Mouse (Mus musculus) neural tube, embryonic 14.5 days (tissue): Measurements from ENCODE around the gene Sprtn. TPM values are rescaled to one million over a fixed set of nuclear protein-coding genes. Genes with fewer than 3 reads are reported as not detected.

Source experiments
- ATAC-seq: fragments of 200-750 bp; cut with Nextera tagmentation; 2 replicates; pipeline ENCODE4 v1.8.0; 2017; ENCODE audit warnings: low read depth, mild to moderate bottlenecking, moderate TSS enrichment, moderate library complexity
- H3K27ac ChIP-seq: fragments of 300-500 bp; sonication (generic); 2 replicates; pipeline ENCODE4 v1.5.1; 2014; ENCODE audit warnings: low read depth, mild to moderate bottlenecking, control low read depth, low read length, moderate library complexity, mixed read lengths
- H3K27me3 ChIP-seq: fragments of 300-500 bp; sonication (generic); 2 replicates; pipeline ENCODE4 v1.6.1; 2014; ENCODE audit warnings: low read length; ENCODE audit not compliant: control insufficient read depth, insufficient read depth
- H3K36me3 ChIP-seq: fragments of 300-500 bp; sonication (generic); 2 replicates; pipeline ENCODE4 v1.6.1; 2014; ENCODE audit warnings: low read length, mixed read lengths; ENCODE audit not compliant: control insufficient read depth, insufficient read depth
- H3K4me1 ChIP-seq: fragments of 300-500 bp; sonication (generic); 2 replicates; pipeline ENCODE4 v1.6.1; 2014; ENCODE audit warnings: low read length; ENCODE audit not compliant: control insufficient read depth, insufficient read depth
- H3K4me2 ChIP-seq: fragments of 300-500 bp; sonication (generic); 2 replicates; pipeline ENCODE4 v1.6.1; 2014; ENCODE audit warnings: mild to moderate bottlenecking, low read depth, low read length, control low read depth
- H3K4me3 ChIP-seq: fragments of 300-500 bp; sonication (generic); 2 replicates; pipeline ENCODE4 v1.5.1; 2014; ENCODE audit warnings: low read depth, low read length, control low read depth, mixed read lengths
- H3K9ac ChIP-seq: fragments of 300-500 bp; sonication (generic); replicated peaks from 2 replicates; pipeline ENCODE4 v1.6.1; 2014; ENCODE audit warnings: low read depth, mild to moderate bottlenecking, control low read depth, low read length, mixed read lengths
- H3K9me3 ChIP-seq: fragments of 300-500 bp; sonication (generic); 2 replicates; pipeline ENCODE4 v1.6.1; 2016; ENCODE audit warnings: low read length; ENCODE audit not compliant: control insufficient read depth
- WGBS: fragments of 180-500 bp; shearing (Covaris S2); extraction: QIAGEN DNeasy Blood & Tissue Kit; methylation state at CpG from one replicate; pipeline ENCODE4 v1.1.7; 2014; 5-methylcytosine and 5-hydroxymethylcytosine counted together
- polyA plus RNA-seq: library from polyadenylated mRNA; unstranded; fragments of >200 nt; fragmentation: Nextera tagmentation; extraction: Ambion mirVana; gene quantifications from 2 replicates; pipeline ENCODE4 v1.2.1, GENCODE M21; 2014

The Sprtn gene
- polyA plus RNA-seq, 1 experiment from 2014 or later = 6.7 TPM

DNA sequence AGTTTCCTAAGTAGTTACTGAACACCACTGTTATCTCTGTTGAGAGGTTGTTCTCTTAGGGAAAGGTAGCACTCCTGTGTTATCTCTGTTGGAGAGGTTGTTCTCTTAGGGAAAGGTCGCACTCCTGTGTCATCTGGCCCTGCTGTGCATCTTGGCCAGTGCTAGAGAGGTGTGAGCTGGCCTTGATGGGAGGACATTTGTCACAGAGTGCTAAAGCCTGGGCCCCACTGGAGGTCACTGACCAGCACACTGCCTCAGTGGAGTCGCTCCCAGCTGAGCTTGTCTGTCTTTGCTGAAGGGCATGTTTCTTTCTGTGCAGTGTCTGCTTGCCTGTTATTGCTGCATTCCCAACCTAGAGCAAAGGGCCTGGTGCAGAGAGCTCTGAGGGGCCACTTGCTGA, 30.6 kb upstream of the Sprtn start:
- H3K36me3 ChIP-seq = peaks cover 7% of the 10 kb centered on the region; the same call in 1 of the 2 replicates
- no peak for ATAC-seq
- H3K9ac ChIP-seq = no peak overlapping the region
- 80% methylated on average over 2 of the region's 2 CpGs for WGBS
- H3K4me1 ChIP-seq = peaks cover 10% of the 10 kb centered on the region
- no peak overlapping the region for H3K27ac ChIP-seq
- no peaks in the 10 kb centered on the region for H3K9me3 ChIP-seq
- H3K27me3 ChIP-seq = no peaks in the 10 kb centered on the region
- no peak overlapping the region for H3K4me2 ChIP-seq
- no peak overlapping the region for H3K4me3 ChIP-seq

DNA sequence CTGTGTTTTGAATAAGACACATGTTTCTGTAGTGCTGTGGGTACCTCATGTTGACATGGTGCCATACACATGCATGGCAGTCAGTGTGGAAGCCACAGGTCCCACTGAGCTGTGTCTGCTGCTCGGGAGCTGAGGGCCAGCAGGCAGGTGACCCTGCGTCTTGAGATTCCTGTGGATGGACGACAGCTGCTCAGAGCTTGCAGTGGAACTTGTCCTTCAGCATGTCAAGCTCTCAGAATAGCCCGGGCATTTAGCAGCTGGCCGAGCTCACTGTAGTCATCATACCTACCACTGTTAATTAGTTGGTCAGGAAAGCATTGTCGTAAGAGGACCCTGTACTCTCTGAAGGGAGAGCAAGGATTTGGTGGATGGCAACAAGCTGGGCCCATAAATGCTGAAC, 28.0 kb upstream of the Sprtn start:
- Histone ChIP-seq H3K4me3 (no peak overlapping the region), H3K27ac (no peak overlapping the region), H3K36me3 (peaks cover 20% of the 10 kb centered on the region), H3K4me2 (no peak overlapping the region), H3K4me1 (no peaks in the 10 kb centered on the region), H3K9me3 (no peaks in the 10 kb centered on the region), H3K27me3 (no peaks in the 10 kb centered on the region), H3K9ac (no peak overlapping the region)
- no peak for ATAC-seq
- WGBS = 73% methylated on average over 6 of the region's 6 CpGs

- Histone ChIP-seq H3K4me3 (no peak overlapping the region), H3K36me3 (peaks cover 27% of the 10 kb centered on the region), H3K4me1 (no peaks in the 10 kb centered on the region), H3K4me2 (no peak overlapping the region), H3K9me3 (no peaks in the 10 kb centered on the region), H3K27me3 (no peaks in the 10 kb centered on the region), H3K27ac (no peak overlapping the region), H3K9ac (no peak overlapping the region)
- no peak for ATAC-seq
- 92% methylated on average over 7 of the region's 7 CpGs for WGBS
Observed at GRCm38 (mm10) chr8:124871474-124871873, 26.2 kb upstream of the Sprtn start.

DNA sequence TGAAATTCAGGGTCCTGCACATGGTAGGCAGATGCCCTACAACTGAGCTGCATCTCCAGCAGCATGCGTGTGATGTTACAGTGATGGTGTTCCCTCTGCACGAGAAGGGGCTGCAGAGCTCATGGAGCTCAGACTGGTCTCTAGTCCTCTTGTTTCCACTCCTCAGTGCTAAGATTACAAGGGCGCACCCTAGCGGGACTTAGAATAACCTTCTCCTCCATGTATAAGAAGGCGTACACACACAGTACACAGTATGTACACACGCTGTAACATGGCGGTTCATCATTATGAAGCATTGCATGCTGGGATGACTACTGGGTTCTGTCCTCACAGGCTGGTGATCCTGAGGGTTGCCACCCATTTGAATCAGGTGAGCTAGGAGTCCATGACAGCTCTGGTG, 25.6 kb upstream of the Sprtn start:
- Histone ChIP-seq H3K4me1 (no peaks in the 10 kb centered on the region), H3K9ac (no peak overlapping the region), H3K27me3 (no peaks in the 10 kb centered on the region), H3K4me2 (no peak overlapping the region), H3K27ac (no peak overlapping the region), H3K4me3 (no peak overlapping the region), H3K36me3 (peaks cover 33% of the 10 kb centered on the region), H3K9me3 (no peaks in the 10 kb centered on the region)
- ATAC-seq = no peak
- WGBS = 92% methylated on average over 7 of the region's 7 CpGs

DNA sequence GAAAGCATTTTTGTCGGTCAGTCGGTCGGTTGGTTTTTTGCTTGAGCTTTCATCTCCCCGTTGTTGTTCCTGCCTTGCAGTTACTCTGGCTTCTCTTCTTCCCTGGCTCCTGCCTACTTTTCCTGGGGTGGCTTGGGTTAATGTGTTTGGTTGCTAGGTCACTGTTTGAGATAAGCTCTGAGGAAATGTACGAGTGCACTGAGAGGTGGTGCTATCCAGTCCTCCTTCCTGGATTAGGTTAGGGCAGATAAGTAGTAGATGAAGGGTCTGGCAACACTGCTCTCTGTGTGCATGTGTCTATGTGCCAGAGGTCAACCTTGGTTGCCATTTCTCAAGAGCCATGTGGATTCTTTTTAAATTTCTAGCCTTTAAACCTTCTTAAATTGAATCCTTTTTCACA, 25.0 kb upstream of the Sprtn start:
- Histone ChIP-seq H3K4me1 (no peaks in the 10 kb centered on the region), H3K27me3 (no peaks in the 10 kb centered on the region), H3K4me3 (no peak overlapping the region), H3K27ac (no peak overlapping the region), H3K36me3 (peaks cover 37% of the 10 kb centered on the region), H3K9me3 (no peaks in the 10 kb centered on the region), H3K4me2 (no peak overlapping the region), H3K9ac (no peak overlapping the region)
- ATAC-seq = no peak
- WGBS = 91% methylated on average over 5 of the region's 5 CpGs

DNA sequence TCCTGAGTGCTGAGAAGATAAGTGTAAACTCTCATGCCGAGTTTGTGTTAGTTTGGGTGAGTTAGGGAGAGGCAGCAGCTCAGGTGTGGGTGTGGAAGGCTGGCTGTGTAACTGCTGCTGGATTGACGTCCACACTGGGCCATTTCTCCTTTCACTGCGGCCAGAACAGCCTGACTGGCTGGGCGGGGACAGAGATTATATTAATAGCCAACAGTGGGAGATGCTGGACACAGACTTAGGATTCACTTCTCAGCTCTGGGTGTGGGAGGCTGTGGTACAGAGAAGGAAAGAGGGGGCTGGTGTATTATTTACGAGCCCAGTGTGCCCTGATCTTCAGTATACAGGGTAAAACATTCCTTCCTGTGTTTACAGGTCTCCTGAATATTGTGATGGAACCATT, 19.5 kb upstream of the Sprtn start:
- Histone ChIP-seq H3K27ac (no peak overlapping the region), H3K27me3 (no peaks in the 10 kb centered on the region), H3K9ac (no peak overlapping the region), H3K4me3 (no peak overlapping the region), H3K4me1 (no peaks in the 10 kb centered on the region), H3K4me2 (no peak overlapping the region), H3K9me3 (no peaks in the 10 kb centered on the region), H3K36me3 (peaks cover 74% of the 10 kb centered on the region)
- ATAC-seq = no peak
- WGBS = 89% methylated on average over 5 of the region's 5 CpGs

DNA sequence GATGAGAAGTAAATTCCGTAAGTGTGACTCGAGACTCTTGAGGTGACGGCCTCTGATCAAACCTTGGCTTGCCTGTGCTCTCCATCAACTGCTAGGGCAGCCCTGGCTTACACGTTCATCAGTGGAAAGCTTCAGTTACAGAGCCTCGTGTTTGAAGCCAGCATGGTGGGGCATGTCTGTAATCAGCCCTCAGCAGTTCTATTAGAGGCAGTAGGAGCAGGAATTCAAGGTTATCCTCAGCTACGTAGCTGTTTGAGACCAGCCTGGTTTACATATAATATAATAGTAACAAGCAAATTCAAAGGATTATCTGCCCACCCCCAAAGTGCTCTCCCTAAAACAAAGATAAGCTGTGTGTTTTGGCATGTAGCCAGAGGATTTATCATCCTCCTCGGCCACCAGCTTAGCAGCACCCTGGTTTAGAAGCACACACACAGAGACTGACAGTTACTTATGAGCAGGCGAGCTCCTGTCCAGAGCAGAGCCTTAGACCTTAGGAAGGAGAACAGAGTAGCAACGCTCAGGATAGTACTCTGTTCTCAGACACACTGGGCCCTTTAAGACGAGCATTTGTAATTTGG, 18.6 kb upstream of the Sprtn start:
- Histone ChIP-seq H3K36me3 (peaks cover 77% of the 10 kb centered on the region), H3K4me1 (no peaks in the 10 kb centered on the region), H3K4me3 (no peak overlapping the region), H3K27me3 (no peaks in the 10 kb centered on the region), H3K27ac (no peak overlapping the region), H3K4me2 (no peak overlapping the region), H3K9ac (no peak overlapping the region), H3K9me3 (no peaks in the 10 kb centered on the region)
- 89% methylated on average over 10 of the region's 10 CpGs for WGBS
- no peak for ATAC-seq

DNA sequence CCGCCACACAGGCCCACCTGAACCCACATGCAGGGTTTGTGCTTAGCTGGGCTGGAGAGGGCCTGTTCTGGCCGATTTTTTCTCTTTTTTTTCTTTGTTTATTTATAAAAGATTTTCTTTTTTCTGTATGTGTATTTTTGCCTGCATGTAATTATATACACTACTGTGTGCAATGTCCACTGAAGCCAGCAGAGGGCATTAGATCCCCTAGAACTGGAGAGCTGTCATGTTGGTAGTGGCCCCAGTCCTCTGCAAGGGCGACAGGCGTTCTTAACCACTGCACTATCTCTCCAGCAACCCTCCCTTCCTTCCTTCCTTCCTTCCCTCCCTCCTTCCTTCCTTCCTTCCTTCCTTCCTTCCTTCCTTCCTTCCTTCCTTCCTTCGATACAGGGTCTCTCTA, 9.3 kb upstream of the Sprtn start:
- Histone ChIP-seq H3K27ac (no peak overlapping the region), H3K9ac (no peak overlapping the region), H3K36me3 (peaks cover 64% of the 10 kb centered on the region), H3K4me2 (no peak overlapping the region), H3K4me3 (no peak overlapping the region), H3K27me3 (no peaks in the 10 kb centered on the region), H3K9me3 (no peaks in the 10 kb centered on the region), H3K4me1 (no peaks in the 10 kb centered on the region)
- ATAC-seq = no peak
- 98% methylated on average over 5 of the region's 5 CpGs for WGBS

DNA sequence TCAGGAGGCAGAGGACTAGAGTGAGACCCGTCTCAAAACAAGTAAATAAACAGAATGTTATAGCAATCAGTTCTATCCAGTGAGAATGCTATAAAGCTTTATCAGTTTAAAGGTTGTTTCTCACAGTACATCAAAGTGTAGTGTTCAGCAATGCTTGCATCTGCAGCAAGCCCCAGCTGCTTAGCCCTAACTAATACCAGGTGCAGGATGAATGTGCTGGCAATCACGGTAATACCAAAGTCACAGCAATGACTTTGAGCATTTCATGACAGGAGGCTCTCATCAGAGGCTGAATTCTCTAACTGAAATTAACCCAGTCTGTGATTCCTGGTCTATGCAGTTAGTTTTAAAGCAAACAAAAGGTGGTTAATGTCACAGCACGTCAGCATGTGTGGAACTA, 5.1 kb upstream of the Sprtn start:
- peaks cover 17% of the 10 kb centered on the region for H3K4me1 ChIP-seq
- no peaks in the 10 kb centered on the region for H3K9me3 ChIP-seq
- ATAC-seq = no peak
- H3K27ac ChIP-seq = no peak overlapping the region
- H3K4me2 ChIP-seq = no peak overlapping the region
- H3K9ac ChIP-seq = no peak overlapping the region; the same call in 1 of the 2 replicates
- peaks cover 32% of the 10 kb centered on the region for H3K36me3 ChIP-seq
- 77% methylated on average over 3 of the region's 3 CpGs for WGBS
- no peaks in the 10 kb centered on the region for H3K27me3 ChIP-seq
- no peak overlapping the region for H3K4me3 ChIP-seq
